Mouse (Mus musculus) cerebellum, postnatal 4 days (tissue): ENCODE data around the gene Drc7.
"Not testable (repeated sequence)": the region's sequence is repeated elsewhere in the genome, so short reads cannot be mapped to it uniquely, and the experiment has no call there.

ENCODE experiments used
- DNase-seq, 2 experiments: peaks; one replicate each; pipeline ENCODE4 v3.0.0; 2022; ENCODE audit warnings: low spot score in 2 of 2, mixed read lengths in 1 of 2

Gene Drc7

DNA sequence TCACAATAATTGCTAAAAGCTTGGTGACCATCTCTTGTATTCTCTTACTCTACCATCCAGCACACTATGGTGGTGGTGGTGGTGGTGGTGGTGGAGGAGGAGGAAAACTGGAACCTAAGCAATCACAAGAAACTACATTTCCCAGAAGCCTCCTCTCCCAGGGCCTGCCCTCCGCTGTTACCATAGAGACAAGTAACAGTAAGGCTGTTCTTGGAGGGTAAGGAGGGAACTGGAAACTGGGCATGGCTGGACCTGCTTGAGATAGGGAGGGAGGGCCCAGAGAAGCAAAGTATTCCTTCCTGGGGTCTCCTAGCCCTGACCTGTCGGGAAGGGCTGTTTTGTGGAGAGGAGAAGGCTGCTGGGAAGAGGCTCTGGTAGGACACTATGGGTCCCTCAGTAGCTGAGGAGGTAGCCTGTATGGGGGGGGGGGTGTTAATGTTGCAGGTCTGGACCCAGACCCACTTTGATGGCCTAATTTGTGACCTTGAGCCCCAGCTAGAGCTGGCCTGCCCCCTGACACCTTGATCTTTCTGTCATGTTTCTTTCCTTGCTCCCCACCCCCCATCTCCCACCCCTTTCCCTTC lies at the start of gene Drc7:
Gene Drc7 (plus strand): TSS at position 177 of the 584 bp plus-strand sequence.
- no peak for DNase-seq

DNA sequence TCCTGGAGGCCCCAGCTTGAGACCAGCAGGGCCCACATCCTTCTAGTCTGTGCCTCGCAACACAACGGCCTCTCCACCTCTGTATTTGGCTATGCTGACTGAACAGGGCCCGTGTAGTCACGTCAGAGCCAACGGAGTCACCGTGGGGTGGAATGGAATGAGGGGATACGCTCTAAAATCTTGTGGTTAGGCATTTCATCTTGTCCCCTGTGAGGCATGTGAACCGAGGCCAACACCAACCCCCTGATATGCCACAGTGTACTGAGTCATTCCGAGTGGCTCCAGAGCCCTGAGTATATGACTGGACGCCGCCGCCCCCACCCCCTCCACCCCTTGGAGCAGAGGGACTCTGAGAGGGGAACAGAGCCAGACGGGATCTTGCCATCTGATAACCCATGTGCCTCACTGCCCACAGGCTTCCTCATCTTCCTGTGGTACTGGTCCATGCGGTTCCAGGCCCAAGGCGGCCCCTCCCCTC lies 42.4 kb upstream of the Drc7 start:
- DNase-seq = no peak

DNA sequence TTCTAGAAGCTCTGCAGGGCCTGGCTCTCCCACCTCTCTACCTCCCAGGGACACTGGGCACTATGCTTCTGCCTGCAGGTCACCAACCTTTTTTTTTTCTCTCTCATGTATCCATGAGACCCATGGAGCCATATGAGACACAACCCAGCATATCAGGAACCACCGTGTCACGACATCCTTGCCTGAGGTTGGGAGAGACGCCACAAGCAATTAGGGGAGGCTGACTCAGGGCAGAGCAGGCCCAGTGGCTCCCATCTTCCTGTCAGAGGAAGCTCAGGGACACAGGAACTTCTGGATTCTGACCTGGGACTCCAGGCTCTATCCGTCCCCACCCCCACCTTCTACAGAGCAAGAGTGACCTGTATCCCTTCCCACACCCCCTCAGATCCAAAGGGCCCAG lies 39.0 kb upstream of the Drc7 start:
- DNase-seq = no peak

DNA sequence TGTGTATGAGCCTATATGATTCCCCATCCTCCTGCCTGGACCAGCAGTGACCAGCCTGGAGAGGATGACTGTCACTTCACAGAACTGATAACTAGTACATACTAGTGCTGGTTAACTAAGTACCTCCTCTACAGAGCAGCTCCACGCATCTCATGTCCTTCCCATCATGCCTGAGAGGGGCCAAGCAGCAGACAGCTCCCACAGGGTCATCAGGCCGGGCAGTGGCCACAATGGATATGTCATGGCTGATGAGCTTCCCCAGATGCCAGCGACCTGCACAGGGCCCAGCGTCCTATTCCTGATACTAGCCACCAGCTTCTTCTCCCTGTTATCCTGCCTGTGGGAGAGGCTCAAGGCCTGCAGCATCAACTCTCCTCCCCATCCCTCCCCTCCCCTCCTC lies 38.2 kb upstream of the Drc7 start:
- no peak for DNase-seq

DNA sequence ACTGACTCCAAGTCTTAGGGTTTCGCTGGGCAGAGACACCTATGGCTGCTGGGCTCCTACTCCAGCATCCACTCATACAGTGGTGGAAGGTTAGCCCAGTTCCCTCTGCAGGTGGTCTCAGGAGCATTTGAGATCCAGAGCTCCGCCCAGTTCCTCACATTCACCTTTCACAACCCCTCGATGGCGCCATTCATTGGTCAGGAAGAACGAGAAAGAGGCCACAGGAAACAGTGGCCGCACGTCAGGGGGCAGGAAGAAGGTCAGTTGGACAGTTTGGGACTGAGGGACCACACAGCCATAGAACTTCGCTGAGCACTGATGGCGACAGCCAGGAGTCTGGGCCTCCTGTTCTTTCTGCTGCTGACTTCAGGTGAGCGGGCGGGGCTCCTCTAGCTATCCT lies 37.5 kb upstream of the Drc7 start, which contains the start of gene Adgrg3:
Gene Adgrg3 (plus strand): TSS at position 242 of the 400 bp plus-strand sequence.
- DNase-seq = no peak

DNA sequence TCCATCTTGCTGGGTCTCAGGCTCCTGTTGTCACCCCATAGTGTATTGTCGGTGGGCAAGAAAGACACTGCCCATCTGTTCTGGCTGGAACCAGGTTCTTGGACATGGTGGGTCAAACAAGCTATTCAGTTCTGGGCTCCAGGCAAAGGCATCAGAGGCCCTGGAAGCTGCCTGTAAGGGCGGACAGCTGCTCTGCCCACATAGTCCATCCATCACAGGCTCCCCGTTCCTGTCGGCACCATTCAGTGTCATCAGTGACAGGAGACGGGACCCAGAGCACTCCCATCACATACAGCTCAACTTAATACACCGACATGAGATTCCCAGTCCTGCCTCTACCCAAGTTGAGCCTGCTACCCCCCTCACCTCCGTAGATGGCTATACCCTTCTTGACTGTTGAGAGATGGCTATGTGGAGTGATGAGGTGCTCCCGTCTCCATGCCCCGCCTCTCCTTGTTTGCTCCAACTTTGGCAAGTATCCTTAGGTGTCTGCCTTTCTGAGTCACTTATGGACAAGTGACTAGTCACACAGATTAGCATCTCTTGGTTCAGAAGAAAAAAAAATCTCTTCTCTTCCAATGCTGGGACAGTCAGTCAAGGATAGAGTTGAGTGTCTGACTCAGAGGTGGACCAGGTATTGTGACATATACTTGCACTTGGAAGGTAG lies 36.8 kb upstream of the Drc7 start:
- DNase-seq = no peak

DNA sequence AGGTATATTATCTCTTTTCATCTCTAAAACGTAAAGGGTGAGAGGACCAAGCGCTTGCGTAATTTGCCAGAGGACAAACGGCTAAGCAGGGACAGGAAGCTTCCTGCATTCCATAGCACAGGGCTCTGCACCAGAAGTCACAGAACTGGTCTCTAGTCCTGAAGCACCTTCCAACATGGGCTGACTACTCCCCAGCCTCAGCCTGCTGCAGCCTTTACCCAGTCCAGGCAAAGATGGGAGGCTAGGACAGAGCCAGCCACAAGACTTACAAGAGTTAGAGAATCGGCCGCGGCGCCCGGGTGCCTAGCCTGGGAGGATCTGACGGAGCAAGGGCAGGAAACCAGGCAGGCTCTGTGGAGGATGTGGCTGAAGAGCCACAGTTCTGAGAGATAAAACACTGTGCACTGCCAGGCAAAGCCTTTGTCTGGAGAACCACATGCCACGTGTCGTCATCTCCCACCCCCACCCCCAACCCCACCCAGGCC lies 34.6 kb upstream of the Drc7 start:
- no peak for DNase-seq

DNA sequence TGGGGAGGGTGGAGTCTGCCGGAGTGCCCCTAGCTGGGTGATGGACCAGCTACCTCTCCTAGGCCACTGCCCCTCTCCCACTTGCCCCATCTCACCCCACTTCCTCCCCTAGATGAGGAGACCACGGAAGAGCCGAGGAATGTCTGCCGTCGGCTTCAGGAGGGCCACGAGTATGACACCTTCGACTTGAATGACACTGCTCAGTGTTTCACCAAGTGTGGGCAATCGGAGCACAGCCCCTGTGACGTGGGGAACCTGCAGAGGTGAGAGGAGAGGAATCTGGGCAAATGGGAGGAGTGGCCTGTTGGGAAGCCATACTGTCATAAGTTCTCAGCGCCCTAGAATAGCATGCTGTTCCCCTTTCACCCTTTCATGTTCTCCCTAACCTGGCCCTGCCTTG lies 34.1 kb upstream of the Drc7 start:
- no peak for DNase-seq

DNA sequence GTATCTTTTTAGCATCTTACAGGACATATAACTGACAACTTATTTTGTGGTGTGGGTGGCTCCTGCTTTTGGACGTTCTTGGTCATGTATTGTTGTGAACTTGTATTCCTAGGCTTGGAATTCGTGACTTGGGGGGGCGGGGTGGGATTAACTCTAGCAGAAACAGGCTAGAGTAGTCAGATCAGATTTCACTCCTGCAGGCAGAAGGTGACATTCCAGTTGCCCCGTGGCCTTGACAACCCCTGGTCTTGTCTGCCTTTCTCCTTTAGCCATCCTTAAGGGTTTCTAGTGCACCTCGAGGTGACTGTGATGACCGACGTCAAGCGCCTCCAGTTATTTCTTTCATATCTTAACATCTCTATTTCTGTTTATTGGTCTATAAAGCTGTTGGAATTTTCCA lies 31.7 kb upstream of the Drc7 start:
- DNase-seq = no peak

DNA sequence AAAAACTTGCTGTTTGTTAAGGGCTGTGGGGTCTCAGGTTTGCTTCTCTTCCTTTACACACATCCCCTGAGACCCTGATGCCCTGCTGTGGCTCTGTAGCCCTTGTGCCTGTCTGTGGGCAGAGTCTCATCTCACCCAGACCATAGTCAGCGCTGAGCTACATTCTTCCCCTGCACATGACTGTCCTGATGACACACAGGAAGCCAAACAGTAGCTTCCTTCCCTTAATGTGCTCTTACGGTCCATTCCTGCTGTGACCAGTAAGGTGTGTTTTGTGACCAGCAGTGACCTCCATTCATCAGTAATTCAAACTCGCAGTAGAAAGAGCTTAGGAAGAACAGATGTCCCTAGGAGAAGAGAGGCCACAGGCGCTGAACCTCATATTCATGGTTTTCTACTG lies 30.5 kb upstream of the Drc7 start:
- DNase-seq = no peak

DNA sequence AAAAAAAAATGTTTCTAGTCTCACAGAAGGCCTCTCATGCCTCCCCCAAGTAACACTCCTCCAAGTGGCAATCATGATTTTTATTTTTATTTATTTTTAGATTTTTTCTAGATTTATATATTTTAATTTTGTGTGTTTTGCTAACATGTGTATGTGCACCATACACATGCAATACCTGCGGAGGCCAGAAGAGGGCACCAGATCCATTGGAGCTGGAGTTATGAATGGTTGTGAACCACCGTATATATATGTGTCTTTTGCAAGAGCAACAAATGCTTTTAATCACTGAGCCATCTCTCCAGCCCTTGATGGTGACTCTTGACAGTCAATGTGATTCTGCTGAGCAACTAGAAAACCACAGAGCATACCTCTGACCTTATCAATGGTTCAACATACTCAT lies 29.5 kb upstream of the Drc7 start:
- DNase-seq = peak in 1 of 2 experiments; percentile 48

DNA sequence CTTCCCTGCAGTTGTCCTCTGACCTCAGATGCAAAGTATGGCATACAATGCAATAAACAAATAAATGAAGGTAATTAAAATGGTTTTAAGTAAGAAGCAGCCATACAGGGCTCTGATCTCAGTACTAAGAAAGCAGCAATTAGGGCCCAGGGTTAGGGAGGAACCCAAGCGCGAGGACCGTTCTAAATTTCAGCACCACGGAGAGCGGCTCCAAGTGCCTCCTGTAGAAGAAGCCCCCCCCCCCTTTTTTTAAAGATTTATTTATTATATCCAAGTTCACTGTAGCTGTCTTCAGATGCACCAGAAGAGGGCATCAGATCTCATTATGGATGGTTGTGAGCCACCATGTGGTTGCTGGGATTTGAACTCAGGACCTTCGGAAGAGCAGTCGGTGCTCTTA lies 26.5 kb upstream of the Drc7 start:
- DNase-seq = not testable (repeated sequence)

DNA sequence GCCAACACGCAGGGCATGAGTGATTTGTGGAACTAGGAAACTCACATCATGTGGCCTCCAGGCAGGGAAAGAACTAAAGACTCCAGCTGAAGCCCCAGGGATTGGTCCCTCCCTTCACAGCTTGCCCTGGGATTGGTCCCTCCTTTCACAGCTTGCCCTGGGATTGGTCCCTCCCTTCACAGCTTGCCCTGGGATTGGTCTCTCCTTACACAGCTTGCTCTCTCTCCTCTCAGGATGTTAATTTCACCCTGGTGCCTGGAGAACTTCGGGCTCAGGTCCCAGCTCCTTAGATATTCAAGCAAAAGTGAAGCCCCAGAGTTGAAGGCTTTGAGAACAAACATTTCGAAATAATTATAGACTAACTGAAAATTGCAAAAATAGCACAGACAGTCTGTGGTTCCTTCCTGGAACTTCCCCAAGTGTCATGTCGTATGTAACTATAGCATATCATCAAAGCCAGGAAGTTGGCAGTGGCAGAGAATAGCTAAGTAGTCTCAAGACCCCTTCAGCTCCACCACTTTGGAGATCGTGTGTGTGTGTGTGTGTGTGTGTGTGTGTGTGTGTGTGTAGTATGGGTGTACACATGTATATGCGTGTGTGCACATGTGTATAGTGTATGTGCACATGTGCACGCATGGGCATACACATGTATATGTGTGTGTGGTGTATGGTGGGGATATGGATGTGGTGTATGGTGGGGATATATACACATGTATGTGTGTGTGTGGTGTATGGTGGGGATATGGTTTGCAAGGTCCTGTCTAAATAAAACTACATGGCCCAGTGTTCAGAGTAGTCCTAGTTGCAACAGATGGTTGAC lies 17.6 kb upstream of the Drc7 start:
- peak in 1 of 2 experiments; percentile 19 for DNase-seq

DNA sequence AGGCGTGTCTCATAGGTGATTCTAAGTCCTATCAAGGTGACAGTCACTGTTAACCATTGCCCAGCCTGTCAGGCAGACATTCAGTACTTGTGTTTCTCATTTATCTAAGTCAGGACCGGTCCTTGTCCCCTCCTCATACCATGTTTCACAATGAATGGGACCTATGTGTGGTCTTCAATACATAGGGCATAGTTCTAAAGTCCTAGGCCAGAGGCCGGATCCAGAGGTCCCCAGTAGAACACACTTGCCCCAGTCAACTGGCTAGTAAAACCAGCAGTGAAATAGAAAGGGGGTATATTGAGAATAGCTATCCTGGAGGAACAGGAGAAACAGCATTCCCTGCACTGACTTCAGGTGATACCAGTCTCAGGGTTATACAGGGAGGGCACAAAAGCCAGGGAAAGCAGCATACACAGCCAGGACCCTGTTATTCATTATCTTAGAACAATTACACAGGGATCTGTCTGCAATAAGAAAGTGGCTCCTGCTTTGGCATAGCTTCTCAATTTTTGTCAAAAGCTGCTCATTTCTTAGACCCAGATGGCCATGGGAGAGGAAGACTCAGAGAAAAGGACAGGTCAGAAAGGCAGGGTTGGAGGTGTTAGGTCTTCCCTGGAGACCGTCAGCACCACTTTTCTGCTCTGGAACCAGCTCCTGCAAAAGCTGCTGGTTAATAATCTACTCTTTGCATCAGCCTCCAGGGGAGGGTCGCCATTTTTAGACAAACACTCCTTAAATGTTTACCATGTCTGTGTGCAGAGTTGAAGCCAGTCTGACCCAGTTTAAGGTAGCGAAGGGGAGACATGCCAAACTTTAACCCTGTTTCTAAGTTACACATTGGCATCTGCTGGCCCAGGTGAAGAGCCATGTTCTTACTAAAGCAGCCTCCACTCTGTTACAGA lies 12.8 kb upstream of the Drc7 start:
- no peak for DNase-seq

DNA sequence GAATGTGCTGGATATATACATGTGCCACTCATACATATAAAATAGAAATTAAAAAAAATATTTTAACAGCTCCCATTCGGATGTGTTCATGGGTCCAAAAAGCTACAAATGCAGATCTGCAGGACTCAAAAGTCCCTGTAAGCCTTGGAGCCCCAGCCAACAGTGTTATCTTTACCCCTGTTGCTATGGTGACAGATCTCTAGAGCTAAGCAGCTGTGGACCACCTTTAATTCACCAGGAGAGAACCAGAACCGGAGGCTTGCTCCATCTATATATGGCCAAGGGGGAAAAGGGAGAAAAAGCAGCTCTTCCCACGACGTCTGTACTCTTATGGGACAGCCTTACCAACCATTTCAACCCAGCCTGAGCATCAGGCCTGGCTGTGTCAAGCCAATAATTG lies 10.1 kb upstream of the Drc7 start:
- DNase-seq = no peak

DNA sequence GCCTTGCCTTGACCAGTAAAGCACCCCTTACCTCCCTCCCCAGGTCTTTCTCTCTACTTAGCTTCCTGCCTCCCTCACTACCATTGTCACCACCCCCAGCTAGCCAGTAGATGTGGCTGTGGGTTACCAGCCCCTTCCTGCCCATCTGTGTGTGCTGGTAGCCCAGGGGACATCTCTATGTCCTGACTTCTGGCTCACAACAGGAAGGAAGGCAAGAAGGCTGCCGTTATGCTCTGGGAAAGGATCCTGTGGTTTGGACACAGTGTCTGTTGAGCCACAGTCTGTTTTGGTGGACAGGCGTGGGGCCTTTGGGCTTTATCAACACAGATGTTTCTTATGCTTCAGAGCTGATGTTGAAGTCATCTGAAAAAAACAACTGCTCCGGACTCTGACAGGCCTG lies 7.9 kb upstream of the Drc7 start:
- no peak for DNase-seq

DNA sequence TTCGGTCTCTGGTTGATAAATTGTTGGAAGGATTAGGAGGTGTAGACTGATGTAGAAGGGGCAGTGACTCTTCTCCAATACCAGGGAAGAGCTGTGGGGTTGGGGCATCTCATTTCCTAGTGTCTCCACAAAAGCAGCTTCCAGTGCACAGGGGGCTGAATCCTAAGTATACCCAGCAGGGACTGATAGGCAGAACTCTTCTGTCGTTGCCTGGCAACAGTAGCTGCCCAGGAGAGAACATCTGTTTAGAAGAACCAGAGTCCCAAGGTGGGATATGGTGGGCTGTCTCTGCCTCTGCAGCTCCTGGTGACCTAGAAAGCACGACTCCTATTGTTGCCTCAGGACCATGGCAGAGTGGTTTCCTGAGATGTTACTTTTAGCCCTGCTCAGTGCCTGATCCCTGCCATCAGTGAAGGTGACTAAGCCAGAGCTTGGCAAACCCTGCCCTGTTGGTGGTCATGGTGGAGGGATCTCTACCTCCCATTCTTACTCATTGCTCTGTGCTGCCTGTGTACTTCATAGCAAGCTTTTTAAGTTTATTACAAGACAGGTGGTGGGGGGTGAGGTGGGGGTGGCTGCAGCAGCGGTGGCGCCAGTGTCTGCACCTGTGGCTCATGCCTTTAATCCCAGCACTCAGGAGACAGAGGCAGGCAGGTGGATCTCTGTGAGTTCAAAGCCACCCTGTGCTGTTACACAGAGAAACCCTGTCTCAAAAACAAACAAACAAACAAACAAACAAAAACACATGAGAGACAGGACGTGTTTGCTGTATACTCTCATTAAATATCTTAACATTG lies 6.8 kb upstream of the Drc7 start:
- no peak for DNase-seq

DNA sequence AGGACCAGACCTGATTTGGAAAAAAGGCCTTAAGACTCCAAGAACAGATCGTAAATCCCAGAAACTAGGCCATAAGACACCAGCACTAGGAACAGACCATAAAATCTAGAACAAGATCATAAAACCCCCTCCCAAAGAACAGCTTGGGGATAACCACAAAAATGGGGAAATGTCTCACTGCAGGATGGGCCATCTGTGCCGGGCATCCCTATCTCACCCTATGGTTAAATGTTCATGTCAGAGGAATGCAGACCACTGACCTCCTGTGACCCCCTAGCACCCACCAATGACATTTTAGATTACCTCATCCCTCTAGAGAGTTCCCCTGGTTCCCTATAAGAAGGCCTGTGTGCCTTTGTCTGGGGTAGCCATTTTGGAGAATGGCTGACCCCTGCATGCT lies 5.3 kb upstream of the Drc7 start:
- no peak for DNase-seq

DNA sequence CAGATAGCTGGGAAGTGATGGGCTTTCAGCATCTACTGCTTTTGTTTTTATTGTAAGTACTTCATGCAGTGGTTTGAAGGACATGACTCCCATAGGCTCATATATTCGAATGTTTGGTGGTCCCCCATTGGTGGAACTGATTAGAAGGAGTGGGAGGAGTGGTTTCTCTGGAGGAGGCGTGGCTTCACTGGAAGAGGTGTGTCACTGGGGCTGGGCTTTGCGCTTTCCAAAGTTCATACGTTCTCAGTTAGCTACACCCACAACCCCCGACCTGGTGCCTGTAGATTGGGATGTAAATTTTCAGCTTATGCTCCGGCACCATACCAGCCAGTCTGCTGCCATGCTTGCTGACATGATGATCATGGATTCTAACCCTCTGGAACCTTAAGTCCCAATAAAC lies 465 bp upstream of the Drc7 start:
- no peak for DNase-seq

DNA sequence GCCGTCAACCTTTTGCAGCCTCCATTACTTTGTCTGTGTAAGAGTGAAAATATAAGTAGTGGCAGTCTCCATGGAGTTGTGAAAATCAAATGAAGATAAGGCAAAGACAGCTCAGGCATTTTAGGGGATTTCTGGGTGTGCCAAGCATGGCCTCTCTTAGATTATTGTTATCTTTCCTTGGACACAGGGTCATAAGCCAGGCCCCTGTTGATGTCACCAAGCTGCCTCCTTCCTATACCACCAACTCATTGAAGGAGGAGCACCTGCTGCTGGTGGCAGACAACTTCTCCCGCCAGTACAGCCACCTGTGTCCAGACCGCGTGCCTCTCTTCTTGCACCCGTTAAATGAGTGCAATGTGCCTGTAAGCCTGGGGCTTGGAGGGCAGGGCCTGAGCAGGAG lies 1.5 kb downstream of the Drc7 start:
- no peak for DNase-seq

DNA sequence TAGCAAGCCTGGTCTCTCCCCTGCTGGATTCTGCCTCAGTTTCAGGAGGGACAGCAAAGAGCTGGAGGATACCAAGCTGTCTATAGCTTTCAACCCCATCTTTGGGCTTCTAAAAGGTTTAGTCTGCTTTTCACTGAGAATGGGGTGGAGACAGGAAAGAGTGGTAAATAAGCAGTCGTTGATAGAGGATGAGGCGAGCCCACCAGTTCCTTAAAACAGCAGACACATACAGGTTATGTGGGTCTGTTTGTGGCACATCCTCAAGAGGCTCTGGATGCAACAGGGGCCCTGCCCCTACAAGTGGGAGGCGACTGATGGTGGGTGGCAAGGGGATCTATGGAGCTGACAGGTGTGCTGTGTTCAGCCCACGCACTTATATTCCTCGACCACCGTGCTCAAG lies 3.8 kb downstream of the Drc7 start:
- no peak for DNase-seq
